Mouse (Mus musculus) embryonic fibroblast, embryonic 13.5 days (primary cell): ENCODE measurements around the gene Tsc22d4.

Source experiments
- CTCF ChIP-seq: IDR thresholded peaks from 2 replicates; pipeline ENCODE4 v1.5.1; 2011; ENCODE audit warnings: mild to moderate bottlenecking, control low read depth, low read length, moderate library complexity, borderline replicate concordance; ENCODE audit not compliant: insufficient read depth
- POLR2A ChIP-seq: IDR thresholded peaks from 2 replicates; pipeline ENCODE4 v1.6.1; 2011; ENCODE audit warnings: low read depth, mild to moderate bottlenecking, control low read depth, low read length, moderate library complexity

DNA sequence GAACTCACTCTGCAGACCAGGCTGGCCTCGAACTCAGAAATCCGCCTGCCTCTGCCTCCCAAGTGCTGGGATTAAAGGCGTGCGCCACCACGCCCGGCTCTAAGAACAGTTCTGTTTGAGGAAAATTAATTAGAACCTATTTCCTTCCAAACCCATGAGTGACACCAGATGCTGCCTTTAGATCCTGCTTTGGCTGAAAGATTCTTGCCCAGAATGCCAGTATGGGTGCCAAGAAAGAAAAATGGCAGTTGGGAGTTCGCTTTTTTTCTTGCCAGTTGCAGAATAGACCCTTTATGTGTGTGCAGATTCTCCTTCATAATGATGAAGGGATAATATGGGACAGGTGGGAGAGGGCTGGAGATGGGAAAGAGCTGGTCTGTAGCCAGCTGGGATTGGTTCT is 1.3 kb upstream of the Tsc22d4 start:
- TF ChIP-seq CTCF, result no peak
- no peak for TF ChIP-seq POLR2A
